Comparison of ENCODE assay signal across 8 mouse cellular contexts in genomic region chr2:73485236-73486119, GRCm38 (mm10). TPM values are rescaled to one million over a fixed set of nuclear protein-coding genes. Genes with fewer than 3 reads are reported as not detected.
A peak's percentile ranks its signal among the peaks of the same experiment; 100 is the strongest.
DNase-seq lines count a peak whose midpoint lies in the region; ATAC-seq and TF ChIP-seq lines count a peak whose summit lies in the region.

No protein-coding gene starts in this region.

- intact Hi-C loops in heart, adult 2 months (cut with DNase I) = no loop called here
- intact Hi-C loops in heart, postnatal 14 days (cut with DNase I) = loop anchor here (2.0 kb wide), 1 partner anchor 43 kb away; the partner anchor contains the start of gene Wipf1
- intact Hi-C loops in left cerebral cortex, postnatal 25 days (cut with DNase I) = no loop called here

- H3K27me3 ChIP-seq in heart, adult 2 months (ENCODE audit: control insufficient read depth, insufficient read depth, low read length) = no peaks in the 10 kb centered on the region
- no peaks in the 10 kb centered on the region for H3K27me3 ChIP-seq in embryonic facial prominence, embryonic 10.5 days (replicated peaks; ENCODE audit: low read depth, poor library complexity, severe bottlenecking)
- H3K27me3 ChIP-seq in intestine, embryonic 15.5 days (replicated peaks) = no peaks in the 10 kb centered on the region

- peak overlapping the region; percentile 37 for H3K4me2 ChIP-seq in intestine, embryonic 15.5 days (replicated peaks)

- peak overlapping the region; percentile 28; the same call in 1 of the 2 replicates for H3K9ac ChIP-seq in heart, adult 2 months (ENCODE audit: low read depth, low read length)
- H3K9ac ChIP-seq in intestine, embryonic 15.5 days = no peak overlapping the region

- H3K4me1 ChIP-seq in heart, adult 2 months (ENCODE audit: control insufficient read depth, insufficient read depth, low read length) = peaks cover 19% of the 10 kb centered on the region
- peaks cover 71% of the 10 kb centered on the region for H3K4me1 ChIP-seq in embryonic facial prominence, embryonic 10.5 days
- peaks cover 21% of the 10 kb centered on the region for H3K4me1 ChIP-seq in intestine, embryonic 15.5 days (replicated peaks)

- H3K36me3 ChIP-seq in heart, adult 2 months (ENCODE audit: control insufficient read depth, insufficient read depth, low read length) = peaks cover 5% of the 10 kb centered on the region
- H3K36me3 ChIP-seq in embryonic facial prominence, embryonic 10.5 days (replicated peaks) = 0 out of 2 replicates have a peak, but pooled peaks cover 14% of the 10 kb centered on the region
- no peaks in the 10 kb centered on the region for H3K36me3 ChIP-seq in intestine, embryonic 15.5 days

- 32% methylated on average over 26 of the region's 26 CpGs for WGBS in heart, adult 2 months
- 63% methylated on average over 26 of the region's 26 CpGs for WGBS in embryonic facial prominence, embryonic 10.5 days
- 58% methylated on average over 26 of the region's 26 CpGs for WGBS in intestine, embryonic 15.5 days

- no peaks in the 10 kb centered on the region for H3K9me3 ChIP-seq in embryonic facial prominence, embryonic 10.5 days
- no peaks in the 10 kb centered on the region for H3K9me3 ChIP-seq in intestine, embryonic 15.5 days

- H3K27ac ChIP-seq in heart, adult 2 months = peak overlapping the region; percentile 19
- peak overlapping the region; percentile 88 for H3K27ac ChIP-seq in embryonic facial prominence, embryonic 10.5 days (replicated peaks)
- H3K27ac ChIP-seq in intestine, embryonic 15.5 days = peak overlapping the region; percentile 66

- H3K4me3 ChIP-seq in heart, adult 2 months = peak overlapping the region; percentile 31; the same call in 1 of the 2 replicates
- H3K4me3 ChIP-seq in embryonic facial prominence, embryonic 10.5 days = peak overlapping the region; percentile 36
- 0 out of 2 replicates have a peak overlapping the region, but pooled peaks have one; percentile 6 for H3K4me3 ChIP-seq in intestine, embryonic 15.5 days (replicated peaks)

- no peak for TF ChIP-seq POLR2A in heart, adult 2 months (IDR thresholded peaks at IDR 0.05; ENCODE audit: insufficient read depth, low read depth, low read length)

- TF ChIP-seq CTCF in heart, adult 2 months (IDR thresholded peaks at IDR 0.05) = no peak

- peaks cover 4% of the 10 kb centered on the region; the same call in 1 of the 2 replicates for H3K79me2 ChIP-seq in heart, adult 2 months (replicated peaks; ENCODE audit: control insufficient read depth, insufficient read depth, low read length)

- TF ChIP-seq EP300 in heart, adult 2 months (IDR thresholded peaks at IDR 0.05; ENCODE audit: insufficient read depth, low read depth, low read length) = 0 out of 2 replicates have a peak, but pooled peaks have one; percentile 6

- ATAC-seq in intestine, embryonic 15.5 days = peak; percentile 72
- ATAC-seq in megakaryocyte, adult 5-6 weeks (ENCODE audit: poor library complexity, severe bottlenecking) = peak; percentile 69

- peak; percentile 53 for DNase-seq in heart, adult 2 months
- DNase-seq in heart, postnatal 14 days = no peak
- peak; percentile 30 for DNase-seq in embryonic facial prominence, embryonic 10.5 days (ENCODE audit: low spot score)
- DNase-seq in yolk sac, embryonic 10.5 days (ENCODE audit: low spot score) = peak; percentile 77
- DNase-seq in testis, postnatal 14 days (ENCODE audit: low spot score) = no peak
- DNase-seq in left cerebral cortex, postnatal 25 days (ENCODE audit: low spot score in 2 of 2) = no peak

RNA-seq across cellular contexts. Expression of gene Wipf1, which starts 44.1 kb away (rescaled TPM):
- 10 to 100 TPM; 12.9 to 17.0 TPM for total RNA-seq in heart, adult 2 months (2021)
- polyA plus RNA-seq in heart, adult 2 months (2012; rRNA removed) = 6.0 and 6.6 TPM in 2 replicates
- total RNA-seq in heart, postnatal 14 days (2021) = 10 to 100 TPM; 18.8 to 19.4 TPM
- 12.0 and 12.7 TPM in 2 replicates for polyA plus RNA-seq in embryonic facial prominence, embryonic 10.5 days (2016; fragmentation: Nextera tagmentation; extraction: Ambion mirVana)
- 9.5 and 10.1 TPM in 2 replicates for polyA plus RNA-seq in intestine, embryonic 15.5 days (2015; fragmentation: Nextera tagmentation; extraction: Ambion mirVana)
- total RNA-seq in megakaryocyte, adult 5-6 weeks (2015) = 123 and 139 TPM in 2 replicates
- 37.4 and 55.2 TPM in 2 replicates for total RNA-seq in megakaryocyte, adult 5-6 weeks (2017)
- total RNA-seq in left cerebral cortex, postnatal 25 days (2021) = 1 to 10 TPM; 7.0 to 8.4 TPM

Comparison
In these comparisons a context has a peak if more than half of its experiments do, and no peak if none do; other contexts are left out.
1. DNase-seq: peak in heart, adult 2 months (2 of 2), embryonic facial prominence, embryonic 10.5 days (single experiment) and yolk sac, embryonic 10.5 days (single experiment); none in heart, postnatal 14 days (0 of 2), testis, postnatal 14 days (single experiment) and left cerebral cortex, postnatal 25 days (0 of 2).
2. H3K27ac ChIP-seq: peak in every context shown above with its lines; median percentile 88 in embryonic facial prominence, embryonic 10.5 days; 66 in intestine, embryonic 15.5 days; 19 in heart, adult 2 months.
3. Peak in every context shown above with its lines, with median percentiles within 50 percentile points of each other: H3K4me3 ChIP-seq.